Mouse (Mus musculus): ENCODE measurements around the gene Tmem120b.

Tmem120b gene

DNA sequence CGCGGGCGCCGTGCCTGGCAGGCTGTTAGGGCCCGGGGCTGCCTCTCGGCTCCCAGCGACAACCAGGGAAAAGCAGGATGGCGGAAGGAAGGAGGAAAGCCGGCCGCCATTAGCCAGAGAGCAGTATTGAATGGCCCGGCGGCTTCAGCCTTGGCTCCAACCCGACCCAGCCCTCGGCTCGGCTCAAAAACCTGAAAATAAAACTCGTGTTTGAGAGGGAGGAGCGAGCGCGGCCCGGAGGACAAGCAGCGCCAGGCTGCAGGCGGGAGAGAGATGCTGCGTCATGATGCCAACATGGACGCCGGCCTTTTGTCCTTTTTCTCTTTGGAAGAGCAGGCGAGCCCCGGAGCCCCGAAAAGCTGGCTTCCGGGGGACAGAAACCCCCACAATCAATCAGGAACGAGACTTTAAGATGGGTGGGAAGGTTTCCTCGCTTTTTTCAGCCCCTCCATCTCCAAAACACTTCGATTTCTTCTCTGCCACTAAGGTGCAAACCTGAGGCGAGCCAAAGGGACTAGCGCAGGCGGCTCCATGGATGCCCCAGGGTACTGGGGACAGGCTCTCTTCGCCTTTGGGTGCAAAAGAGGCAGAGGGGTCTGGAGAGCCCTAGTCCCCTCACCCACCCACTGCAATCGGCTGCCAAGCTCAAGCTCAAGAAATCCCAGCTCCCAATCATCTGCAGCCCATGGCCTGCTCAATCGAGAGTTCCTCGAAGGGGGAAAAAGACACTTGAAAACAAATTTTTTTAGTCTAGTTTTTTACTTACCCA is 70.9 kb downstream of the Tmem120b start:
- no peak for DNase-seq (ENCODE audit: extremely low read depth, low read depth, low spot score)

DNA sequence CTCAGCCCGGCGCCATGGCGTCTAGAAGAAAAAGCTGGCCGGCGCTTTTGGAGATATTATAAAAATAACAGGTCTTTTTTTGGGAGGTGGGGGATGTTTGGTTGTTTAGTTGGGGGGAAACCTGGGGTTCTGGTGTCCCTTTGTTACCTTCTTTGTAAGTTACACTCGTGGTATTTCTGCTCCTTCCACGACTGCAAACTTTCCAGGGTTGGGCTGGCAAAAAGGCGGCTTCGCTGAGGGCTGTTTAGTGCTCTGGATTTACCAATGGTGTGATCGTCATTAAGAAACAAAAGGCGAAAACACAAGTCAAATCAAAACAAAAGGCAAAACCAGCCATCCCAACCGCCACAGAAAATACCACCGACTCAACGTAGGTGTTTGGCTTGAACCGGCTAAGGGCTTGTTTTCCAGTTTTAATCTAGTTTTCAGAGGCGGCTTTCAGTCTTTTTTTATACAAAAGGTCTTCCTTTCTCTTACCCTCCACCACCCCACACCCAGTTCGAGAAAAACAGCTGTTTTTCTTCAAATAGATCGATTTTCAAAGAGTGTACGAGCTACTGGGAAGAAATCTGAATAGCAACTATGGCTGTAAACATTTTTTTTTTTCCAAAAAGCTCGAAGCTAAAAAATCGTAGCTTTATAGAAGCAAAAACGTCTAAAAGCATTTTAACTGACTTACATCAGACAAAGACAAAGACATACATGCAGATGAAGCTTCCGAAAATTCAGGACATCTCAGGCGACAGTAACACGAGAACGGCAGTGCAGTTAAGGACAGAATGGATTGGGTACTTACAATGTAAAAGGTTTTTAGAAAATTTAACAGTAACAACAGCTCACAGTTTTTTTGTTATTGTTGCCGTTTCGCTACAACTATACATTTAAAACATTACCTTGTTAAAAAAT is 71.8 kb downstream of the Tmem120b start:
- DNase-seq (ENCODE audit: extremely low read depth, low read depth, low spot score) = no peak

- DNase-seq (ENCODE audit: extremely low read depth, low read depth, low spot score) = no peak
Observed at GRCm38 (mm10) chr5:123140694-123141554, 72.7 kb downstream of the Tmem120b start.

- no peak for DNase-seq (ENCODE audit: extremely low read depth, low read depth, low spot score)
Observed at GRCm38 (mm10) chr5:123141555-123142160, 73.4 kb downstream of the Tmem120b start.

GRCm38 (mm10) chr5:123142161-123143157 is 74.2 kb downstream of the Tmem120b start, which contains the start of gene Setd1b:
Gene Setd1b (plus strand): TSS chr5:123142193.
- no peak for DNase-seq (ENCODE audit: extremely low read depth, low read depth, low spot score)

- DNase-seq (ENCODE audit: extremely low read depth, low read depth, low spot score) = no peak
Observed at GRCm38 (mm10) chr5:123143251-123143970, 75.2 kb downstream of the Tmem120b start.

- no peak for DNase-seq (ENCODE audit: extremely low read depth, low read depth, low spot score)
Observed at GRCm38 (mm10) chr5:123143971-123144745, 75.9 kb downstream of the Tmem120b start.

DNA sequence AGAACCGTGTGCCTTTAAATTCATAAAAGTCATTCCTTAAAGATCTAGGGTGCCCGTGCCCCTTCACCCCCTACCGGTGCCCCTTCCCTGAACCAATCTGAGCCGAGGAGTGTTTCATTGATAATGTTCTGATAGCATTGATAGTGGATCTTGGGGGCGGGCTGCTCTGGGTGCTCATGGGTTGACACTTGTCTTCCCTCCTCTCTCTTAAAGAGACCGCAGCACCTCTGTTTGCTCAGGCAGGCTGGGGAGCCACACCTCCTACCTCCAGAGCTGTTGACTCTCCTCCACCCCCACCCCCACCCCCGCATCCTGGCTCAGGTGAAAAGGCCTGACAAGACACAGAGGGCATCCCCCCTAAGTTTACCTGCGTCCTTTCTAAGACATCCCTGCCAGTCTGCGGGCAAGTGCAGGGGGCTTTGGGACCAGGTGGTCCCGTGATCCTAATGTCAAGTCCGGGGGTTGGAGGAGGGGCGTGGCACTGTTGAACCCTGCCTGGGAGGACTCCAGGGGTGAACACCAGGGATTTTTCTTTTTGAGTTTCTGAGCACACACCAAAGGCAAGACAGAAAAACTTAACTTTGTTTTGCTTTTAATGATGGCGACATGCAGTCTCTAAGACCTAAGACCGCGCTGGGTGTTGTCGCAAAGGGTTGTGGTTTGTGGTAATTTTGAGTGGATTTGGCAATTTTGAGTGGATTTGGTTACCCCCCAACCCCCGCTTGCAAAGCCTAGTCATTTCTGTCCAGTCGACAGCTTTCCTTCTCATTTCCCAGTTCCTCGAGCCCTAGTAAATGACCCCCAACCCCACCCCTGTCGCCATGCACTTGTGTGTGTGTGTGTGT is 76.8 kb downstream of the Tmem120b start:
- no peak for DNase-seq (ENCODE audit: extremely low read depth, low read depth, low spot score)

DNA sequence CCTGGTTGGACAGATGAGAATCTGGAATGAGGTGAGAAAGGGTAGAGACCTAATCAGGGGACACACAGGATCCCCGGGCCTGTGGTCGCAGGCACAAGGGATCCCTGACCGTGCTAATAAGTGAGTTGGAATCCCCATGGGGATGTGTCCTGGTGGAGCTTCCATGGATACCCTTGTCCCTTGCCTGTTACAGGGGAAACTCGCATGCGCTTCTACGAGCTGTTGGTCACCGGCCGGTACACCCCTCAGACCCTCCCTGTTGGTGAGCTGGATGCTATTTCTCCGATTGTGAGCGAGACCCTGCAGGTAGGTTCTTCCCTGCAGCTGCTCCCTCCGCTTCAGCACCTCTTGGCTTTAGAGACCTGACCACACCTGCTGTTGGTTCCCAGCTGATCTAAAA is 78.1 kb downstream of the Tmem120b start:
- DNase-seq (ENCODE audit: extremely low read depth, low read depth, low spot score) = no peak

- no peak for DNase-seq (ENCODE audit: extremely low read depth, low read depth, low spot score)
Observed at GRCm38 (mm10) chr5:123147569-123147968, 79.4 kb downstream of the Tmem120b start.

GRCm38 (mm10) chr5:123148073-123148722 is 80.0 kb downstream of the Tmem120b start:
- DNase-seq (ENCODE audit: extremely low read depth, low read depth, low spot score) = no peak

DNA sequence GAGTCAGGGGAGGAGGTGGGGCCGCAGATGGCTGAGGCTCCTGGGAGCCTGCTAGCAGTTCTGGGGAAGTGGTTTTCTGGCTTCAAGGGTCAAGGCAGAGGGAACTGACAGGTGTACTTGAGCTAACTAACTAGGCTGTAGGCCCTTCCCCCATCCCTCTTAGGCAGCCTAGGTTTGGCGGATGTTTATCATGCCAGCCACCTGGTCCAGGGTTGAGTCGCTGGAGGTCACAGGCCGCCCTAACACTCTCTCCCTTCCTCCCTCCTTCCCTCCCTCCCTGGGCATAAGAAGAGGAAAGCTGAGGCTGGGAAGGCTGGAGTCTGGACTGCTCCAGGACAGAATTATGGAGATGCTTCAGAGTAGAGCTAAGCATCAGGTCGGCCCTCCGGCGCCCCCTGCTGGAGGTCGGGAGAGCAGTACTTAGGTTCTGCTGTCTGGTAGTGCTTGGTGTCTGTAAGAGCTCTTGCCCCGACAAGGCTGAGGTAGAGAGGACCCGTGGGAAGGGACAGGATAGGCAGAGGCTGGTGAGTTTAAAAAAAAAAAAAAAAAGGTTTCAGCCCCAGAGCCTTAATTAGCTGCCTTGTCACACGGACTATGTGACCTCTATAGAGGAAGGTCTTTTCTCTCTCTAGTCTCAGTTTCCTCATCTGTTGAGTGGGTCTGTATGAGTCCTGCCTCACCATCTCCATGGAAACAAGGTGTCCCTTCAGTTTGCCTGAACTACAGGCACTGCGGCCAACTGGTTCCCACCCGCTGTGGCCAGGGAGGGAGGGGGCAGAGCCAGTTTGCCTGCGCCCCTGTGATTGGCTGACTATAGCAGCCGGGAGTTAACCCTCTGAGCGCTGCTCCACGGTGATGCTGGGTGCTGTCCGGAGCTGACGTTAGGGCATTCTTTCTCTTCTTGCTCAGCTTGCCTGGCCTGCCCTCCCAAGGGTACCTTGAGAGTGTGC is 81.5 kb downstream of the Tmem120b start:
- DNase-seq (ENCODE audit: extremely low read depth, low read depth, low spot score) = no peak

DNA sequence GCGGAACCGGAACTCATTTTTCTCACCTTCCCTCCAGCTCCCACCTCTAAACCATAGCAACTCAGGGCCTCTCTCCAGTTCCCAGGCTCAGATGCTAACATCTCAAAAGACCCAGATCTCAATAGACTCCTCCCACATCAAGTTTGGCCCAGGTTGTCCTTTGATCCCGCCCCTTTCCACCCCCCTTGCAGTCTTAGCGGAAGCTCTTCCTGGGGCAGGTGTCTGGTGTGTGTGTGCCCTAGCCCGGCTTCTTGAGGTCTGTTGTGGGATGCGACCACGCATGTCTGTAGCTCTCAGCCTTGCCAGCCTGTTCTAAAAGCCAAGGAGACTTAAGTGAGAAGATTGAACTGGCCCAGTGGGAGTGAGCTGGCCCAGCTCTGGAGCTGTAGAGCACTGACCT is 82.4 kb downstream of the Tmem120b start:
- DNase-seq (ENCODE audit: extremely low read depth, low read depth, low spot score) = no peak

- no peak for DNase-seq (ENCODE audit: extremely low read depth, low read depth, low spot score)
Observed at GRCm38 (mm10) chr5:123151077-123151476, 82.9 kb downstream of the Tmem120b start.

DNA sequence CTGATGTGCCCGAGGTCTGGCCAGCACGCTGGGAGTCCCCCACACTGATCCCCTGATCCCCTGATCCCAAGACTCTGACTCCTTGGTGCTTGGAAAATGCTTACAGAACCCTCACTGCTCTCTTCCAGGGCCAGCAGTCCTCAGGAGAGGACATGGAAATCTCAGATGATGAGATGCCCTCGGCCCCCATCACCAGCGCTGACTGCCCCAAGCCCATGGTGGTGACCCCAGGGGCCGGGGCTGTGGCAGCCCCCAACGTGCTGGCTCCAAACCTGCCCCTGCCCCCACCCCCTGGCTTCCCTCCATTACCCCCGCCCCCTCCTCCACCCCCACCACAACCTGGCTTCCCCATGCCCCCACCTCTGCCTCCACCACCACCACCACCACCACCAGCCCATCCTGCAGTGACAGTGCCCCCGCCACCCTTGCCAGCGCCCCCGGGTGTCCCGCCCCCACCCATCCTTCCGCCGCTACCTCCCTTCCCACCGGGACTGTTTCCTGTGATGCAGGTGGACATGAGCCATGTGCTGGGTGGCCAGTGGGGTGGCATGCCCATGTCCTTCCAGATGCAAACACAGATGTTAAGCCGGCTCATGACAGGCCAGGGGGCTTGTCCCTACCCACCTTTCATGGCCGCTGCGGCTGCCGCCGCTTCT is 83.6 kb downstream of the Tmem120b start:
- DNase-seq (ENCODE audit: extremely low read depth, low read depth, low spot score) = no peak
